Mouse (Mus musculus) liver, embryonic 14.5 days (tissue): ENCODE data around the gene Rarres2.

ENCODE experiments used
- CTCF ChIP-seq: IDR thresholded peaks from 2 replicates; pipeline ENCODE4 v1.5.1; 2016; ENCODE audit warnings: antibody characterized with exemption, low read depth, control low read depth
- EP300 ChIP-seq: IDR thresholded peaks from 2 replicates; pipeline ENCODE4 v1.6.1; 2016; ENCODE audit warnings: antibody characterized with exemption, low read depth

- TF ChIP-seq CTCF (no peak), EP300 (no peak)
These were observed 24.3 kb downstream of the Rarres2 start for GRCm38 (mm10) chr6:48548314-48548713.
